Mouse (Mus musculus) E14TG2a.4 (cell line): ENCODE results near the gene Bmyc.

Experiments
- CTCF ChIP-seq: conservative IDR thresholded peaks from 2 replicates; pipeline ENCODE4 v1.5.1; 2014; ENCODE audit warnings: low read length
- NANOG ChIP-seq: IDR thresholded peaks from 2 replicates; pipeline ENCODE4 v1.6.1; 2014; ENCODE audit warnings: borderline replicate concordance, low read length, mixed read lengths
- POU5F1 ChIP-seq: IDR thresholded peaks from 2 replicates; pipeline ENCODE4 v1.6.1; 2014; ENCODE audit warnings: low read length, borderline replicate concordance

- TF ChIP-seq CTCF (no peak), POU5F1 (no peak), NANOG (no peak)
These were observed 45.1 kb upstream of the Bmyc start for GRCm38 (mm10) chr2:25661245-25661970.
